Mouse (Mus musculus) lung, embryonic 14.5 days (tissue): ENCODE data around the gene Ring1. TPM values are rescaled to one million over a fixed set of nuclear protein-coding genes. Genes with fewer than 3 reads are reported as not detected.
"Not testable (repeated sequence)": the region's sequence is repeated elsewhere in the genome, so short reads cannot be mapped to it uniquely, and the experiment has no call there.

Experiments
- ATAC-seq: fragments of 200-750 bp; cut with Nextera tagmentation; 2 replicates; pipeline ENCODE4 v1.8.0; 2017; ENCODE audit warnings: mild to moderate bottlenecking, moderate TSS enrichment, moderate library complexity; ENCODE audit not compliant: insufficient read depth
- DNase-seq: peaks from one replicate; pipeline ENCODE4 v3.0.0-alpha.2; 2015
- H3K27ac ChIP-seq: fragments of 300-500 bp; sonication (generic); 2 replicates; pipeline ENCODE4 v1.5.1; 2014; ENCODE audit warnings: low read depth, mild to moderate bottlenecking, moderate library complexity
- H3K27me3 ChIP-seq: fragments of 300-500 bp; sonication (generic); 2 replicates; pipeline ENCODE4 v1.6.1; 2014; ENCODE audit warnings: low read length, control low read depth; ENCODE audit not compliant: insufficient read depth
- H3K36me3 ChIP-seq: fragments of 300-500 bp; sonication (generic); 2 replicates; pipeline ENCODE4 v1.6.1; 2014; ENCODE audit warnings: control low read depth; ENCODE audit not compliant: insufficient read depth
- H3K4me1 ChIP-seq: fragments of 300-500 bp; sonication (generic); 2 replicates; pipeline ENCODE4 v1.6.1; 2014; ENCODE audit warnings: antibody characterized with exemption, control low read depth; ENCODE audit not compliant: insufficient read depth
- H3K4me2 ChIP-seq: fragments of 300-500 bp; sonication (generic); 2 replicates; pipeline ENCODE4 v1.6.1; 2014; ENCODE audit warnings: mild to moderate bottlenecking
- H3K4me3 ChIP-seq: fragments of 300-500 bp; sonication (generic); 2 replicates; pipeline ENCODE4 v1.5.1; 2014; ENCODE audit warnings: low read depth, low read length
- H3K9ac ChIP-seq: fragments of 300-500 bp; sonication (generic); 2 replicates; pipeline ENCODE4 v1.6.1; 2014
- H3K9me3 ChIP-seq: fragments of 300-500 bp; sonication (generic); 2 replicates; pipeline ENCODE4 v1.6.1; 2016; ENCODE audit warnings: low read depth, low read length, control low read depth
- CTCF ChIP-seq: IDR thresholded peaks from 2 replicates; pipeline ENCODE4 v1.5.1; 2016; ENCODE audit warnings: antibody characterized with exemption, low read depth
- WGBS: fragments of 180-500 bp; shearing (Covaris S2); extraction: QIAGEN DNeasy Blood & Tissue Kit; methylation state at CpG from one replicate; pipeline ENCODE4 v1.1.7; 2014; 5-methylcytosine and 5-hydroxymethylcytosine counted together
- polyA plus RNA-seq: library from polyadenylated mRNA; unstranded; fragments of >200 nt; fragmentation: Nextera tagmentation; extraction: Ambion mirVana; gene quantifications from 2 replicates; pipeline ENCODE4 v1.2.1, GENCODE M21; 2014

Gene Ring1
- polyA plus RNA-seq, 1 experiment from 2014 or later = 6.6 TPM

GRCm38 (mm10) chr17:34013436-34013835 lies 11.0 kb downstream of the Ring1 start:
- DNase-seq = no peak
- Histone ChIP-seq H3K27ac (no peak overlapping the region), H3K4me2 (no peak overlapping the region), H3K27me3 (no peaks in the 10 kb centered on the region), H3K9ac (no peak overlapping the region), H3K36me3 (no peaks in the 10 kb centered on the region), H3K4me3 (no peak overlapping the region), H3K4me1 (no peaks in the 10 kb centered on the region), H3K9me3 (no peaks in the 10 kb centered on the region)
- 89% methylated on average over 8 of the region's 8 CpGs for WGBS
- no peak for TF ChIP-seq CTCF
- ATAC-seq = no peak

GRCm38 (mm10) chr17:34010156-34010555 lies 14.3 kb downstream of the Ring1 start:
- H3K4me1 ChIP-seq = no peaks in the 10 kb centered on the region
- ATAC-seq (no peak), DNase-seq (no peak)
- 57% methylated on average over 4 of the region's 5 CpGs for WGBS
- no peak for TF ChIP-seq CTCF
- no peak overlapping the region for H3K27ac ChIP-seq
- H3K9ac ChIP-seq = no peak overlapping the region
- no peaks in the 10 kb centered on the region for H3K36me3 ChIP-seq
- H3K4me2 ChIP-seq = no peak overlapping the region
- H3K4me3 ChIP-seq = no peak overlapping the region
- H3K27me3 ChIP-seq = no peaks in the 10 kb centered on the region
- no peaks in the 10 kb centered on the region for H3K9me3 ChIP-seq

- WGBS = 32% methylated on average over 2 of the region's 2 CpGs
- H3K9me3 ChIP-seq = no peaks in the 10 kb centered on the region
- no peak for TF ChIP-seq CTCF
- no peaks in the 10 kb centered on the region for H3K4me1 ChIP-seq
- no peak for DNase-seq
- H3K36me3 ChIP-seq = no peaks in the 10 kb centered on the region
- H3K4me3 ChIP-seq = no peak overlapping the region
- 0 out of 2 replicates have a peak, but pooled peaks cover 3% of the 10 kb centered on the region for H3K27me3 ChIP-seq
- ATAC-seq = no peak
- no peak overlapping the region for H3K27ac ChIP-seq
- no peak overlapping the region for H3K9ac ChIP-seq
- H3K4me2 ChIP-seq = no peak overlapping the region
Measured at GRCm38 (mm10) chr17:34006570-34006969, 17.9 kb downstream of the Ring1 start.

GRCm38 (mm10) chr17:34003426-34003825 lies 21.1 kb downstream of the Ring1 start:
- Histone ChIP-seq H3K4me3 (no peak overlapping the region), H3K9ac (no peak overlapping the region), H3K4me1 (no peaks in the 10 kb centered on the region), H3K27ac (no peak overlapping the region), H3K27me3 (peaks cover 22% of the 10 kb centered on the region), H3K36me3 (no peaks in the 10 kb centered on the region), H3K4me2 (no peak overlapping the region), H3K9me3 (no peaks in the 10 kb centered on the region)
- DNase-seq = peak; percentile 68
- ATAC-seq = no peak
- WGBS = 3% methylated on average over 5 of the region's 5 CpGs
- TF ChIP-seq CTCF = peak; percentile 81

GRCm38 (mm10) chr17:34000796-34001195 lies 23.7 kb downstream of the Ring1 start:
- H3K4me3 ChIP-seq = peak overlapping the region; percentile 52; the same call in 1 of the 2 replicates
- 42% methylated on average over 2 of the region's 2 CpGs for WGBS
- H3K27ac ChIP-seq, H3K4me2 ChIP-seq, H3K4me1 ChIP-seq, H3K9ac ChIP-seq, H3K36me3 ChIP-seq, H3K9me3 ChIP-seq, DNase-seq, ATAC-seq: not testable (repeated sequence)
- peaks cover 22% of the 10 kb centered on the region for H3K27me3 ChIP-seq

GRCm38 (mm10) chr17:34000150-34000537 lies 24.3 kb downstream of the Ring1 start, which contains the start of gene H2-K1:
H2-K1 (minus strand) TSS chr17:34000347.
- no peak for TF ChIP-seq CTCF
- peak; percentile 83 for DNase-seq
- Histone ChIP-seq H3K4me1 (no peaks in the 10 kb centered on the region), H3K27me3 (peaks cover 22% of the 10 kb centered on the region), H3K27ac (no peak within 1 kb of the TSS), H3K9ac (peak within 1 kb of the TSS; percentile 53), H3K9me3 (no peaks in the 10 kb centered on the region), H3K4me3 (peak within 1 kb of the TSS; percentile 52), H3K4me2 (peak within 1 kb of the TSS; percentile 93), H3K36me3 (no peaks in the 10 kb centered on the region)
- ATAC-seq = peak; percentile 83
- 1% methylated on average over 28 of the region's 30 CpGs for WGBS

- H3K27me3 ChIP-seq = peaks cover 22% of the 10 kb centered on the region
- H3K9ac ChIP-seq = peak overlapping the region; percentile 53
- peak overlapping the region; percentile 52 for H3K4me3 ChIP-seq
- no peaks in the 10 kb centered on the region for H3K36me3 ChIP-seq
- no peak for TF ChIP-seq CTCF
- WGBS = 2% methylated on average over 86 of the region's 87 CpGs
- peak; percentile 31; the same call in 1 of the 2 replicates for ATAC-seq
- H3K27ac ChIP-seq = no peak overlapping the region
- DNase-seq = peak; percentile 11
- H3K4me1 ChIP-seq = no peaks in the 10 kb centered on the region
- peak overlapping the region; percentile 93 for H3K4me2 ChIP-seq
- H3K9me3 ChIP-seq = no peaks in the 10 kb centered on the region
Measured at GRCm38 (mm10) chr17:33999341-34000149, 24.9 kb downstream of the Ring1 start.

- not testable (repeated sequence) for ATAC-seq, H3K36me3 ChIP-seq, H3K27ac ChIP-seq, H3K9ac ChIP-seq, DNase-seq, H3K9me3 ChIP-seq, H3K4me1 ChIP-seq, H3K4me2 ChIP-seq, H3K4me3 ChIP-seq
- peaks cover 22% of the 10 kb centered on the region for H3K27me3 ChIP-seq
- WGBS = 35% methylated on average over 5 of the region's 5 CpGs
Measured at GRCm38 (mm10) chr17:33998697-33999096, 25.8 kb downstream of the Ring1 start.

GRCm38 (mm10) chr17:33997025-33997424 lies 27.5 kb downstream of the Ring1 start:
- 94% methylated on average over 2 of the region's 2 CpGs for WGBS
- peaks cover 22% of the 10 kb centered on the region for H3K27me3 ChIP-seq
- DNase-seq = not testable (repeated sequence)

More at GRCm38 (mm10) chr17:33997025-33997424, 27.5 kb downstream of the Ring1 start:
- H3K9me3 ChIP-seq, ATAC-seq, H3K27ac ChIP-seq, H3K4me3 ChIP-seq, H3K4me1 ChIP-seq, H3K36me3 ChIP-seq, H3K4me2 ChIP-seq, H3K9ac ChIP-seq: not testable (repeated sequence)
